Mouse (Mus musculus) bone marrow, adult 2 months (tissue): ENCODE data around the gene Glb1l. TPM values are rescaled to one million over a fixed set of nuclear protein-coding genes. Genes with fewer than 3 reads are reported as not detected.

ENCODE experiments used
- H3K27ac ChIP-seq: fragments of 200-500 bp; 2 replicates; pipeline ENCODE4 v1.5.1; 2012; ENCODE audit warnings: low read depth, mild to moderate bottlenecking, control low read depth, inconsistent platforms, low read length; ENCODE audit not compliant: control insufficient read depth, poor library complexity, insufficient read depth
- H3K4me1 ChIP-seq: fragments of 200-500 bp; 2 replicates; pipeline ENCODE4 v1.6.1; 2011; ENCODE audit warnings: low read length; ENCODE audit not compliant: control insufficient read depth, insufficient read depth
- H3K4me3 ChIP-seq: fragments of 200-500 bp; replicated peaks from 2 replicates; pipeline ENCODE3; 2011; ENCODE audit warnings: mild to moderate bottlenecking, low read depth, low read length, control low read depth; ENCODE audit not compliant: control insufficient read depth
- CTCF ChIP-seq: fragments of 200-500 bp; IDR thresholded peaks from 2 replicates; pipeline ENCODE4 v1.5.1; 2011; ENCODE audit warnings: low read length, control low read depth; ENCODE audit not compliant: control insufficient read depth, insufficient read depth
- POLR2A ChIP-seq: fragments of 200-500 bp; IDR thresholded peaks from 2 replicates; pipeline ENCODE4 v1.6.1; 2011; ENCODE audit warnings: low read depth, mild to moderate bottlenecking, control low read depth, low read length, borderline replicate concordance; ENCODE audit not compliant: control insufficient read depth
- WGBS: fragments of 180-500 bp; shearing (Covaris S2); methylation state at CpG from one replicate; pipeline ENCODE4 v1.1.7; 2018; 5-methylcytosine and 5-hydroxymethylcytosine counted together
- polyA plus RNA-seq: library from polyadenylated mRNA; stranded (reverse); fragments of >200 nt; gene quantifications from 2 replicates; pipeline ENCODE4 v1.2.4, GENCODE M21; 2011; ENCODE audit warnings: low replicate concordance; ENCODE audit not compliant: missing spikeins, insufficient read depth, insufficient read length

Glb1l gene
- polyA plus RNA-seq, 1 experiment = 43.6 TPM

DNA sequence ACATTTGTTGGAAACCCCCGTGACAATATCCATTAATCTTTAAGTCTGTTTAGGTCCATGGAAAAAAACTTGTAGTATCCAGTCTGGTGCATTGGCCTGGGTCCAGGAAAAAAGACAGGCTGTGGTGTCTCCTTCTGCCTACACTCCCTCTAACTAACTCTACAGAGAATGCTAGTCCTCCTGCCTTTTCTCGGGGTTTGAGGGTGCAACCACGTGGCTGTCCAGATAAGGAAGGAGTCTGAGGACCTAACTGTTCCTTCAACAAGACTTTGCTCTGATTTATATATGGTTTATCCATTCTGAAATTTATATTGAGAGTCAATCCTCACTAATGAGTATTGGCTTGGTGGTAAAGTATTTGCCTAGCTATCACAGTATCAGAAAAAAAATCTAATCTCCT, 54.8 kb downstream of the Glb1l start:
- Histone ChIP-seq H3K27ac (no peak overlapping the region), H3K4me3 (no peak overlapping the region), H3K4me1 (peaks cover 2% of the 10 kb centered on the region)
- WGBS = 51% methylated on average over 3 of the region's 3 CpGs
- no peak for TF ChIP-seq CTCF
- TF ChIP-seq POLR2A = no peak

DNA sequence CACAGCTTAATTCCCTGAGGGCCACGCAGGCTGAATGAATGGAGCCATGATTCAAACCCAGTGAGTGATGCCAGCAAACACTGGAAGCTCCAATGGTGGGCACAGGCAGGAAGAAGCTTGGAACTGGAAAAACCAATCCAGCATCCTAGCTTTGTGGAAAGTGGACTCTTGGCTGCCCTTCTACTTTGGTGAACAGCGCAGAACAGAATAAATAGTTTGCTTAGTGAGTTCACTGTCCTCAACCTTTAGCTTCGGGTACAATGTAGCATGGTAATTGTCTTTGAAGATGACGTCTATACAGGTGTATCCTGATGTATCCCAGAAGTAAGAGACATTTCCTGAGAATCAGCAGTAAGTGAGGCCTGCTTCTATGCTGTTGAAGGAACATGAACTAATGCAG, 61.9 kb downstream of the Glb1l start:
- no peak overlapping the region for H3K27ac ChIP-seq

More for the DNA sequence above, 61.9 kb downstream of the Glb1l start:
- H3K4me3 ChIP-seq = no peak overlapping the region
- H3K4me1 ChIP-seq = peaks cover 1% of the 10 kb centered on the region; the same call in 1 of the 2 replicates
- TF ChIP-seq CTCF = no peak
- TF ChIP-seq POLR2A = no peak
- 88% methylated on average over 4 of the region's 4 CpGs for WGBS

Other genes starting within 250 kb of the Glb1l start
- gene Nhej1, start 85.6 kb downstream of the Glb1l start, polyA plus RNA-seq = 5.6 and 11.6 TPM in 2 replicates
- 1.7 TPM in 1 of 2 replicates, not detected in the other for gene Slc23a3, start 76.9 kb downstream of the Glb1l start, polyA plus RNA-seq
- gene Cnppd1, start 68.1 kb downstream of the Glb1l start, polyA plus RNA-seq = 55.3 and 100 TPM in 2 replicates
- gene Retreg2, start 68.0 kb downstream of the Glb1l start, polyA plus RNA-seq = 71.5 and 92.9 TPM in 2 replicates
- gene Zfand2b, start 42.2 kb downstream of the Glb1l start, polyA plus RNA-seq = 28.5 and 49.8 TPM in 2 replicates
- 151 and 182 TPM in 2 replicates for gene Abcb6, start 30.4 kb downstream of the Glb1l start, polyA plus RNA-seq
- 16.6 and 27.7 TPM in 2 replicates for gene Ankzf1, start 18.7 kb downstream of the Glb1l start, polyA plus RNA-seq
- gene Atg9a, start 18.6 kb downstream of the Glb1l start, polyA plus RNA-seq = 24.6 and 39.2 TPM in 2 replicates
- 74.2 and 168 TPM in 2 replicates for gene Stk16, start within 50 bp of the Glb1l start, polyA plus RNA-seq
- 422 and 591 TPM in 2 replicates for gene Tuba4a, start 9.1 kb upstream of the Glb1l start, polyA plus RNA-seq
- gene A630095N17Rik, start 21.3 kb upstream of the Glb1l start, polyA plus RNA-seq = not detected in 2 replicates
- 85.8 and 119 TPM in 2 replicates for gene Dnajb2, start 25.6 kb upstream of the Glb1l start, polyA plus RNA-seq
- 1.4 and 4.2 TPM in 2 replicates for gene Ptprn, start 53.7 kb upstream of the Glb1l start, polyA plus RNA-seq
- gene Resp18, start 67.6 kb upstream of the Glb1l start, polyA plus RNA-seq = not detected in 2 replicates
- 9.2 and 21.3 TPM in 2 replicates for gene Dnpep, start 107.2 kb upstream of the Glb1l start, polyA plus RNA-seq
- gene Des, start 149.5 kb upstream of the Glb1l start, polyA plus RNA-seq = 2.1 and 8.8 TPM in 2 replicates
- 18.1 TPM in 2 replicates for gene Speg, start 164.5 kb upstream of the Glb1l start, polyA plus RNA-seq
- 21.8 and 53.9 TPM in 2 replicates for gene Gmppa, start 225.1 kb upstream of the Glb1l start, polyA plus RNA-seq
- not detected in 2 replicates for gene Asic4, start 239.6 kb upstream of the Glb1l start, polyA plus RNA-seq